In genomic region chr11:97545808-97546560, GRCm38 (mm10) we compare ENCODE assay signal across 9 mouse cellular contexts. TPM values are rescaled to one million over a fixed set of nuclear protein-coding genes. Genes with fewer than 3 reads are reported as not detected.
DNase-seq lines count a peak whose midpoint lies in the region; ATAC-seq and TF ChIP-seq lines count a peak whose summit lies in the region.
"Had no signal": no experiment of that assay in that cellular context is flagged by ENCODE, and none has a peak within 500 bp of the region (broad histone marks: within the 10 kb centered on the region; RNA-seq: fewer than 3 reads in every experiment).

No protein-coding gene starts in this region.

- peak; percentile 23 for DNase-seq in CD4-positive, CD25-positive, alpha-beta regulatory T cell, adult 2 months (ENCODE audit: low read depth, low spot score)
- no peak for DNase-seq in lung, postnatal 0 days (ENCODE audit: low spot score)
- no peak for DNase-seq in lung, adult 18-20 months
- DNase-seq in gastrocnemius, postnatal 36 days: no peak
- no peak for DNase-seq in yolk sac, embryonic 10.5 days (ENCODE audit: low spot score)

- WGBS in lung, postnatal 0 days: 3% methylated on average over 25 of the region's 26 CpGs
- 12% methylated on average over 26 of the region's 26 CpGs for WGBS in intestine, postnatal 0 days
- 12% methylated on average over 26 of the region's 26 CpGs for WGBS in small intestine, adult 2 months

- TF ChIP-seq CTCF in lung, postnatal 0 days (IDR thresholded peaks at IDR 0.05): no peak
- no peak for TF ChIP-seq CTCF in intestine, postnatal 0 days (IDR thresholded peaks at IDR 0.05; ENCODE audit: low read depth)
- TF ChIP-seq CTCF in small intestine, adult 2 months (IDR thresholded peaks at IDR 0.05; ENCODE audit: extremely low read depth, insufficient read length, insufficient replicate concordance, low read depth, low read length): no peak

- H3K4me3 ChIP-seq in lung, postnatal 0 days (ENCODE audit: low read depth, low read length): peak overlapping the region; percentile 49
- peak overlapping the region; percentile 55 for H3K4me3 ChIP-seq in intestine, postnatal 0 days (ENCODE audit: low read depth, low read length)
- peak overlapping the region; percentile 46; the same call in 1 of the 2 replicates for H3K4me3 ChIP-seq in small intestine, adult 2 months (ENCODE audit: low read depth, low read length)
- H3K4me3 ChIP-seq: erythroblast, embryonic 14.5 days had no signal

- ATAC-seq in CD4-positive, CD25-positive, alpha-beta regulatory T cell, adult 4 months: no peak
- ATAC-seq in lung, postnatal 0 days: no peak
- 0 out of 2 replicates have a peak, but pooled peaks have one; percentile 26 for ATAC-seq in intestine, postnatal 0 days

- H3K9me3 ChIP-seq in lung, postnatal 0 days (ENCODE audit: low read length): no peaks in the 10 kb centered on the region
- H3K9me3 ChIP-seq in intestine, postnatal 0 days (ENCODE audit: control insufficient read depth): no peaks in the 10 kb centered on the region

- no peaks in the 10 kb centered on the region; the same call in 1 of the 2 replicates for H3K4me1 ChIP-seq in lung, postnatal 0 days (ENCODE audit: insufficient read depth, low read depth, low read length)
- no peaks in the 10 kb centered on the region for H3K4me1 ChIP-seq in intestine, postnatal 0 days (replicated peaks; ENCODE audit: control insufficient read depth, insufficient read depth, low read length)
- H3K4me1 ChIP-seq in small intestine, adult 2 months (ENCODE audit: control insufficient read depth, insufficient read depth, insufficient read length, low read length): peaks cover 2% of the 10 kb centered on the region; the same call in 1 of the 2 replicates

- TF ChIP-seq EP300 in lung, postnatal 0 days (IDR thresholded peaks at IDR 0.05): no peak

- TF ChIP-seq POLR2A in small intestine, adult 2 months (IDR thresholded peaks at IDR 0.05; ENCODE audit: low read depth, low read length): no peak

- H3K9ac ChIP-seq in lung, postnatal 0 days (replicated peaks; ENCODE audit: low read depth): no peak overlapping the region
- H3K9ac ChIP-seq in intestine, postnatal 0 days (ENCODE audit: low read depth, low read length): no peak overlapping the region

- H3K27me3 ChIP-seq in lung, postnatal 0 days (replicated peaks; ENCODE audit: insufficient read depth, low read length): peaks cover 47% of the 10 kb centered on the region
- H3K27me3 ChIP-seq in intestine, postnatal 0 days (replicated peaks; ENCODE audit: control insufficient read depth, insufficient read depth, low read length): peaks cover 76% of the 10 kb centered on the region
- H3K27me3 ChIP-seq in small intestine, adult 2 months (ENCODE audit: control insufficient read depth, insufficient read depth, low read length): peaks cover 52% of the 10 kb centered on the region

- intact Hi-C loops in gastrocnemius, postnatal 36 days (cut with DNase I): no loop called here

- H3K27ac ChIP-seq in lung, postnatal 0 days (ENCODE audit: low read length): no peak overlapping the region
- H3K27ac ChIP-seq in intestine, postnatal 0 days (ENCODE audit: low read depth, low read length): no peak overlapping the region
- no peak overlapping the region for H3K27ac ChIP-seq in small intestine, adult 2 months (ENCODE audit: insufficient read depth, low read depth, low read length)

- H3K36me3 ChIP-seq in lung, postnatal 0 days (ENCODE audit: insufficient read depth, low read length): no peaks in the 10 kb centered on the region
- H3K36me3 ChIP-seq in intestine, postnatal 0 days (ENCODE audit: control insufficient read depth, insufficient read depth): no peaks in the 10 kb centered on the region
- H3K36me3 ChIP-seq in small intestine, adult 2 months (ENCODE audit: control insufficient read depth, insufficient read depth, low read length): no peaks in the 10 kb centered on the region

- peak overlapping the region; percentile 88 for H3K4me2 ChIP-seq in lung, postnatal 0 days (replicated peaks; ENCODE audit: low read depth, low read length)
- peak overlapping the region; percentile 92 for H3K4me2 ChIP-seq in intestine, postnatal 0 days (replicated peaks; ENCODE audit: low read depth)

RNA-seq across cellular contexts. Expression of gene Srcin1, which starts 30.0 kb away (rescaled TPM):
- not detected for polyA plus RNA-seq in CD4-positive, CD25-positive, alpha-beta regulatory T cell, adult 4 months (2017; shearing (Covaris generic))
- polyA plus RNA-seq in lung, postnatal 0 days (2015; fragmentation: Nextera tagmentation; extraction: Ambion mirVana): 0.36 and 0.45 TPM in 2 replicates
- polyA plus RNA-seq in intestine, postnatal 0 days (2015; fragmentation: Nextera tagmentation; extraction: Ambion mirVana): 0.18 and 0.24 TPM in 2 replicates
- polyA plus RNA-seq in small intestine, adult 2 months (2012; rRNA removed): 0.43 and 0.53 TPM in 2 replicates
- under 1 TPM; 0.59 to 0.72 TPM for total RNA-seq in gastrocnemius, postnatal 36 days (2021)
- polyA plus RNA-seq: erythroblast, embryonic 14.5 days had no signal

RNA-seq across cellular contexts. Expression of gene 4933428G20Rik, which starts 45.8 kb away (rescaled TPM):
- not detected for polyA plus RNA-seq in CD4-positive, CD25-positive, alpha-beta regulatory T cell, adult 4 months (2017; shearing (Covaris generic))
- 0.32 and 0.42 TPM in 2 replicates for polyA plus RNA-seq in lung, postnatal 0 days (2015; fragmentation: Nextera tagmentation; extraction: Ambion mirVana)
- 0.10 and 0.21 TPM in 2 replicates for polyA plus RNA-seq in intestine, postnatal 0 days (2015; fragmentation: Nextera tagmentation; extraction: Ambion mirVana)
- polyA plus RNA-seq in small intestine, adult 2 months (2012; rRNA removed): not detected in 2 replicates
- total RNA-seq in gastrocnemius, postnatal 36 days (2021): not detected
- polyA plus RNA-seq: erythroblast, embryonic 14.5 days had no signal
